Mouse (Mus musculus): ENCODE results near the gene Senp8.
"Not testable (repeated sequence)": the region's sequence is repeated elsewhere in the genome, so short reads cannot be mapped to it uniquely, and the experiment has no call there.

Gene Senp8

GRCm38 (mm10) chr9:59750267-59751065 is at the start of gene Senp8, which contains the start of gene Myo9a:
Gene Senp8 (minus strand): TSS chr9:59750710.
Gene Myo9a (plus strand): TSS chr9:59750896.
- peak; percentile 99 for DNase-seq (ENCODE audit: low spot score)

GRCm38 (mm10) chr9:59766966-59767461 is 16.5 kb upstream of the Senp8 start:
- DNase-seq (ENCODE audit: low spot score) = not testable (repeated sequence)

- DNase-seq (ENCODE audit: low spot score) = no peak
Measured at GRCm38 (mm10) chr9:59760515-59760914, 10.0 kb upstream of the Senp8 start.

- not testable (repeated sequence) for DNase-seq (ENCODE audit: low spot score)
Measured at GRCm38 (mm10) chr9:59757016-59757415, 6.5 kb upstream of the Senp8 start.

- DNase-seq (ENCODE audit: low spot score) = no peak
Measured at GRCm38 (mm10) chr9:59755199-59755598, 4.7 kb upstream of the Senp8 start.

GRCm38 (mm10) chr9:59751966-59752365 is 1.5 kb upstream of the Senp8 start:
- DNase-seq (ENCODE audit: low spot score) = peak; percentile 15

- DNase-seq (ENCODE audit: low spot score) = no peak
Measured at GRCm38 (mm10) chr9:59751066-59751581, 614 bp upstream of the Senp8 start.

- DNase-seq (ENCODE audit: low spot score) = no peak
Measured at GRCm38 (mm10) chr9:59749581-59750265, 787 bp downstream of the Senp8 start.

GRCm38 (mm10) chr9:59748969-59749368 is 1.5 kb downstream of the Senp8 start:
- DNase-seq (ENCODE audit: low spot score) = no peak

- no peak for DNase-seq (ENCODE audit: low spot score)
Measured at GRCm38 (mm10) chr9:59748387-59748786, 2.1 kb downstream of the Senp8 start.

- DNase-seq (ENCODE audit: low spot score) = no peak
Measured at GRCm38 (mm10) chr9:59743903-59744302, 6.6 kb downstream of the Senp8 start.

- DNase-seq (ENCODE audit: low spot score) = no peak
Measured at GRCm38 (mm10) chr9:59740593-59740992, 9.9 kb downstream of the Senp8 start.

- no peak for DNase-seq (ENCODE audit: low spot score)
Measured at GRCm38 (mm10) chr9:59735394-59735793, 15.1 kb downstream of the Senp8 start.

GRCm38 (mm10) chr9:59733075-59733474 is 17.4 kb downstream of the Senp8 start:
- no peak for DNase-seq (ENCODE audit: low spot score)

- no peak for DNase-seq (ENCODE audit: low spot score)
Measured at GRCm38 (mm10) chr9:59731136-59731535, 19.4 kb downstream of the Senp8 start.

GRCm38 (mm10) chr9:59727569-59728286 is 22.8 kb downstream of the Senp8 start:
- DNase-seq (ENCODE audit: low spot score) = no peak

- no peak for DNase-seq (ENCODE audit: low spot score)
Measured at GRCm38 (mm10) chr9:59725515-59725914, 25.0 kb downstream of the Senp8 start.

GRCm38 (mm10) chr9:59723791-59724442 is 26.6 kb downstream of the Senp8 start:
- DNase-seq (ENCODE audit: low spot score) = peak; percentile 15

GRCm38 (mm10) chr9:59723096-59723657 is 27.3 kb downstream of the Senp8 start:
- peak; percentile 94 for DNase-seq (ENCODE audit: low spot score)

- no peak for DNase-seq (ENCODE audit: low spot score)
Measured at GRCm38 (mm10) chr9:59721144-59721543, 29.4 kb downstream of the Senp8 start.

- no peak for DNase-seq (ENCODE audit: low spot score)
Measured at GRCm38 (mm10) chr9:59718237-59718636, 32.3 kb downstream of the Senp8 start.

Measured in retina, embryonic 14.5 days (tissue).